Mouse (Mus musculus): ENCODE results near the gene Klhl4. TPM values are rescaled to one million over a fixed set of nuclear protein-coding genes. Genes with fewer than 3 reads are reported as not detected.

Klhl4 gene
- polyA plus RNA-seq (2012; ENCODE audit: insufficient read depth, insufficient read length, missing spikeins): not detected in 2 replicates

- H3K4me3 ChIP-seq (ENCODE audit: insufficient read depth, low read length): no peak within 1 kb of the TSS
- TF ChIP-seq POLR2A (IDR thresholded peaks at IDR 0.05; ENCODE audit: borderline replicate concordance, low read depth, low read length) (no peak), CTCF (IDR thresholded peaks at IDR 0.05; ENCODE audit: low read depth, low read length) (no peak)
- H3K27ac ChIP-seq (ENCODE audit: insufficient read depth, low read depth, low read length): no peak within 1 kb of the TSS
Measured at GRCm38 (mm10) chrX:114473782-114474731, at the start of gene Klhl4. Gene Klhl4, plus strand, starts transcription at chrX:114474333.

GRCm38 (mm10) chrX:114484153-114484552 is 10.0 kb downstream of the Klhl4 start:
- no peak for TF ChIP-seq POLR2A (IDR thresholded peaks at IDR 0.05; ENCODE audit: borderline replicate concordance, low read depth, low read length)
- no peak for TF ChIP-seq CTCF (IDR thresholded peaks at IDR 0.05; ENCODE audit: low read depth, low read length)
- Histone ChIP-seq H3K4me1 (ENCODE audit: control insufficient read depth, insufficient read depth, low read length) (no peaks in the 10 kb centered on the region), H3K4me3 (ENCODE audit: insufficient read depth, low read length) (no peak overlapping the region), H3K27ac (ENCODE audit: insufficient read depth, low read depth, low read length) (no peak overlapping the region)

More at GRCm38 (mm10) chrX:114473782-114474731, at the start of gene Klhl4:
- H3K4me1 ChIP-seq (ENCODE audit: control insufficient read depth, insufficient read depth, low read length): no peaks in the 10 kb centered on the region

GRCm38 (mm10) chrX:114486691-114487090 is 12.6 kb downstream of the Klhl4 start:
- no peaks in the 10 kb centered on the region for H3K4me1 ChIP-seq (ENCODE audit: control insufficient read depth, insufficient read depth, low read length)
- TF ChIP-seq CTCF (IDR thresholded peaks at IDR 0.05; ENCODE audit: low read depth, low read length) (no peak), POLR2A (IDR thresholded peaks at IDR 0.05; ENCODE audit: borderline replicate concordance, low read depth, low read length) (no peak)
- H3K4me3 ChIP-seq (ENCODE audit: insufficient read depth, low read length): no peak overlapping the region
- no peak overlapping the region for H3K27ac ChIP-seq (ENCODE audit: insufficient read depth, low read depth, low read length)

- H3K4me3 ChIP-seq (ENCODE audit: insufficient read depth, low read length): no peak overlapping the region
- H3K27ac ChIP-seq (ENCODE audit: insufficient read depth, low read depth, low read length): no peak overlapping the region
- H3K4me1 ChIP-seq (ENCODE audit: control insufficient read depth, insufficient read depth, low read length): no peaks in the 10 kb centered on the region
- no peak for TF ChIP-seq POLR2A (IDR thresholded peaks at IDR 0.05; ENCODE audit: borderline replicate concordance, low read depth, low read length)
- no peak for TF ChIP-seq CTCF (IDR thresholded peaks at IDR 0.05; ENCODE audit: low read depth, low read length)
Measured at GRCm38 (mm10) chrX:114558141-114558540, 84.0 kb downstream of the Klhl4 start.

GRCm38 (mm10) chrX:114582311-114582710 is 108.2 kb downstream of the Klhl4 start:
- TF ChIP-seq POLR2A (IDR thresholded peaks at IDR 0.05; ENCODE audit: borderline replicate concordance, low read depth, low read length) (no peak), CTCF (IDR thresholded peaks at IDR 0.05; ENCODE audit: low read depth, low read length) (no peak)
- no peaks in the 10 kb centered on the region for H3K4me1 ChIP-seq (ENCODE audit: control insufficient read depth, insufficient read depth, low read length)

More at GRCm38 (mm10) chrX:114582311-114582710, 108.2 kb downstream of the Klhl4 start:
- Histone ChIP-seq H3K27ac (ENCODE audit: insufficient read depth, low read depth, low read length) (no peak overlapping the region), H3K4me3 (ENCODE audit: insufficient read depth, low read length) (no peak overlapping the region)
